Mouse (Mus musculus): ENCODE measurements at regions not wholly inside any gene's neighbourhood (a gene's known extent, or its start where the extent isn't known, plus 50 kb on each side); places are given as distances from the start of the nearest gene placed in this dataset.

- TF ChIP-seq CTCF (IDR thresholded peaks at IDR 0.05; ENCODE audit: extremely low read depth, insufficient read depth, low read length) (no peak), POLR2A (IDR thresholded peaks at IDR 0.05; ENCODE audit: extremely low read depth, insufficient read depth, low read length) (no peak)
Measured at GRCm38 (mm10) chr7:138660124-138660523, 185.8 kb upstream of the Ppp2r2d start.
